Mouse (Mus musculus): Measurements from ENCODE around the gene Clip4.
A peak's percentile ranks its signal among the peaks of the same experiment; 100 is the strongest.

Gene Clip4

DNA sequence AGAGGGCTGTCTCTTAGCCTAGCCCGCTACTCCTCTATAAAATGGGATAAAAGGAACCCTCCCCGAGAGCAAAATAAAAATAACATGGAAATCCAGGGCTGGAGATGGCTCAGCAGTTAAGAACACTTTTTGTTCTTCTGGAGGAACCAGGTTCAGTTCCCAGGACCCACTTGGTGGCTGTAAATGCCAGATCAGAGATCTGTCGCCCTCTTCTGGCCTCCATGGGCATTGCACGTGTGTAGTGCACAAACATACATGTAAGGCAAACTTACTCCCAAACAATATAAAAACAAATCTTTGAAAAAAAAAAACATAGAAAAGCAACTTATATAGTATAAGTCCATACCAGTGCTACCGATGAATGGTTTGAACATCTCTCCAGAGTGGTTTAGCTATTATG is 104.7 kb downstream of the Clip4 start:
- no peak for DNase-seq (ENCODE audit: low read depth, low spot score)

DNA sequence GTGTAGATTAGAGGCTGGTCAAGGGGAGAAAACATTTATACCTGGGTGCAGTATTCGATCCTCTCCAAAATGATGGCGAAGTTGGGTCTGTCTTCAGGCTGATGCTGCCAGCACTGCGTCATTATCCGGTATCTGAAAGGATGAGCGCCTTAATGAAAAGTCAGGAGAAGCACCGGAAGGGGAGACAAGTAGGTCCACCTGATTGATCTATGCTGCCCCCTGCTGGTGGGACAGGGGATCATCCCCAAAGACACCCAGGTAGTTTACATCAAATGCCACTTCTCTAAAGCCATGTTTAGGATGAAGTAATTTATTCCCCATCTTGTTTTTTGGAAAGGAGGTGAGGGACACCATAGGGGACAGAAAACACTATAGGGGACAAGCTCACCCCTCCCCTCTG is 105.8 kb downstream of the Clip4 start:
- DNase-seq (ENCODE audit: low read depth, low spot score) = peak; percentile 61

DNA sequence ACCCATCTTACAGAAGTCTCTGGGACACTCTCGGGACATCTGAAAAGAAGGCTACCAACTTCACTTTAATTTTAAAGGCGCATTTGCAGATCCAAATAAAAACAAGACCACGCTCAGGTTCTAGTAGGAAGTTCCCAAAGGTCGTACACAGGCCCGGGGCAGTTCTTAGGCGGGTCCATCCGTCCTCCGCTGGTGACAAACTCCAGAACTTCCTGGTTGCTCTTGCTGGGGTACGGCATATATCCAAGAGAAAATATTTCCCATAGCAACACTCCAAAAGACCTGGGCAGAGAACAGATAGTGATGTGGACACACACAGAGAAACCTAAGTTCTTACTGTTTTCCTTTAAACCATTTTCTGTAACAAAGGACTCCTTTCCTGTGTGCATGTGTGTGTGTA is 106.5 kb downstream of the Clip4 start:
- DNase-seq (ENCODE audit: low read depth, low spot score) = no peak

DNA sequence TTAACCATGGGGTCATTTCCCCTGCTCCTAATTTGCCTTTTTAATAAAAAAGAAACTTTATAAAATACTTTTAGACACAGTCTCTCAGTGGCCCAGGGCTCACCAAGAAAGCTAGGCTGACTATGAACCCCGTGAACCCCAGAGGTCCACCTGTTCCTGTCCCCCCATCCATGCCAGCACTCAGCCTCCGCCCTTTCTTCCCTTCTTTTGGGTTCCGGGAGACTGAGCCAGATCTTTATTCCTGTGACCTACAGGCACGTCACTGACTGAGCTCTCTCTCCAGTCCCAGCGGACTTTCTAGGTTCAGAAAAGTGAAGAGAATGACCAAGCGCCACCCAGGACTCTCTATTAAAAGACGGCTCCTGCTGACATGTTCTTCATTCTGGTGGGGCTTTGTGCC is 107.2 kb downstream of the Clip4 start:
- no peak for DNase-seq (ENCODE audit: low read depth, low spot score)

DNA sequence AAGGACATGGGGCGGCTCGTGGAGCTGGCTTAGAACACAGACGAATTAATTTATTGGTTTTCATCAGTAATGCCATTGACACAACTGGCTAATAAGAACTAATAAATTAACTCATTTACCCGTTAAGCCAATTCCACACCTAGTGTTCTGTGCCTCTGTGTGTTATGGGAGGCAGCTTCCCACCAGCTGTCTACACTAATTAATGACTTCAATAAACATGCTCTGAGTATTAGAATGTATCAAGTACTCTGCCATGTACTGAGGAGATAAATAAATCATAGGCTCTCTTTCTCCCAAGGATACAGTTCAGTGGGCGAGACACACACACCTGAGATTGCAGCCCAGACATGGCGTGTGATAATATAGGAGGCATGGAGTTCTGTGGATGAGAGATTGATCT is 113.1 kb downstream of the Clip4 start:
- no peak for DNase-seq (ENCODE audit: low read depth, low spot score)

DNA sequence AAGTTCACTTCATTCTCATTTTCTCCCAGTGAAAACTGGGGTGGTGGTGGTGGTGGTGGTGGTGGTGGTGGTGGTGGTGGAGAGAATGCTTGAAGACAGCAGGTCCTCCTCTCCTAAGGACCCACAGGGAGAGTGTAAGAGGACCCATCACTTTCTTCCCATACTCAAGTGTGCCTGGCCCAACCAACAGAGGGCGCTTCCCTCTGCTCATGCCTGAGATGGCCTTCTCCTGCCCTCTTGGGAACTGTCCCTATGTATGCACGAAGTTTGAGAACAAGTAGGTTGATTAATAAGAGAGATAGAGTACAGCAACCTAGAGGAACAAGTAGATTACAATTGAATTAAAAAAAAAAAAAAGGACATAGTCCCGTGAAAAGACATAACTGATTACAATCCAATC is 140.8 kb downstream of the Clip4 start:
- DNase-seq (ENCODE audit: low read depth, low spot score) = no peak

DNA sequence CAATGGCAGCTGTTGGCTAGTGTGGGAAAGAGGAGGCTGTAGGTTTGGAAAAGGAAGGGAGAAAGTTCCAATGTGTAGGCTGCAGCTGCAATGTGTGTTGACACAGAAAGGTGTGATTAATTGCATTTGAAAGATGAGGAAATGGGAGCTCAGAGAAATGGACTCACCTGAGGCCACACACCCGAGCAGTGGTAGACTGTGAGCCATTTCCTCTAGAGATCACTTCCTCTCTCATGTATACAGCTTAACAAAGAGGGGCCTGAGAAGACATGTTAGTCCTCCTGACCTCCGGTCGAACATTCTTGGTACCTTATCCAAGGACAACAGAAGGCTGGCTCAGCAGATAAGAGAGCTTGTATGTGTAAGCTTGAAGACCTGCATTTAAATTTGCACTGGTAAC is 144.9 kb downstream of the Clip4 start:
- DNase-seq (ENCODE audit: low read depth, low spot score) = no peak

Measured in retina, postnatal 7 days (tissue).